Mouse (Mus musculus) hematopoietic stem cell, adult 5-6 weeks (primary cell): ENCODE measurements around the gene Pcdh15. TPM values are rescaled to one million over a fixed set of nuclear protein-coding genes. Genes with fewer than 3 reads are reported as not detected.

Experiments
- ATAC-seq, 2 experiments: fragments of 125-278 bp in 1 of 2; replicated peaks in 1 of 2; 2 replicates each; pipeline ENCODE4 v1.8.0; 2016 to 2017; ENCODE audit warnings: inconsistent platforms in 2 of 2, mild to moderate bottlenecking in 2 of 2, moderate number of reproducible peaks in 2 of 2, low read depth in 1 of 2, moderate TSS enrichment in 1 of 2; ENCODE audit not compliant: low FRiP score in 2 of 2, poor library complexity in 2 of 2, severe bottlenecking in 2 of 2, insufficient read depth in 1 of 2, low TSS enrichment in 1 of 2
- total RNA-seq: library from RNA; stranded (forward); fragments of 172-1452, 232-1000 nt; gene quantifications from 2 replicates; pipeline ENCODE4 v1.2.3, GENCODE M21; 2017

The Pcdh15 gene
- total RNA-seq, 1 experiment from 2014 or later: not detected

DNA sequence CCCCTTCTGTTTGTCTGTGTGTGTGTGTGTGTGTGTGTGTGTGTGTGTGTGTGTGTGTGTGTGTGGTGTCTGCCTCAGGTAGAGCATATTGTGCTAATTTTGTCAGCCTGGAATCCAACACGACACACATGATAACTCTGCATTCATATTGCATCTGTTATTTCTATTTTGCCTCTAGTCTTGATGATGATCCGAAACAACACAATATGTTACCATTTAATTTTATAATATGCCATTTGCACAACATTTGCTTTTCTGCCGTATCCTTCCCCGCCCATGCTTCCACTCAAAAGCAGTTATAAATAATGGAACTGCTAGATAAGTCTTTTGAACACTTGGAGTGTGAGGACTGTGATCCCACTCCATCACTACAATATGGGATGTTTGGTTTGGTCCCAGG lies 987.5 kb downstream of the Pcdh15 start:
- ATAC-seq: no peak

DNA sequence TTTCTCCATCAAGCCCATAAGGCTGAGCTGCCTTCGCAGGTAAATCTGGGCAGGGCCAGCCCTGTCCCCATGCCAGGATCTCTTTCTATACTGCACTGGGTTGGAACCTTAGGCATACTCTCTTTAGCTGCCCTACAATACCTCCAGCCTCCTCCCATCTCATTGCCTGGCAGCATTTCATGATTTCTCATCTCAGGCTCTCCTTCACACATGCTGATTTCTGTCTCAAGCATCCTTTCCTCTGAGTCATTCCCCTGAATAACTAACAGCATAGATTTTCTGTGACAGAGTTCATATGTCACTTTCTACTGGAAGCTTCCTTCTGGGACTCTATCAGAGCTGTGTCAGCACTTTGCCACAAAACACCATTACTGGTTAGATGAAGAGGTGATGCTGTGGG lies 999.2 kb downstream of the Pcdh15 start:
- no peak for ATAC-seq

DNA sequence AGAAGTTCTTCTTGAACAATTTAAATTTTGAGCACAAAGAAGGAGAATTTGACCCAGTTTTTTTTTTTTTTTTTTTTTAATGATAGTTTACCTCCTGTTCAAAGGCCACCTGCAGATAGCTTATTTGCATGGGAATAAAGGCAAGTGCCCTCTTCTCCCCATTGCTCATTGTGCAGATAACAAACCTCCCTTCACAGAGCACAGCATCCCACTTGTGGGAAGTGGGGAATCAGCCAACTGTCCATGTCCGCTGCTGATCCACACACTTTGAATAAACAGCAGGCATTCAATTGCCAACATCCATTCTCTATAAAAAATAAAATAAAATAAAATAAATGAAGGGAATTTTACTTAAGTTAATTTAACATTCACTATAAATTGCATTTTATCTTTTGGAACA lies 1015.0 kb downstream of the Pcdh15 start:
- no peak for ATAC-seq

DNA sequence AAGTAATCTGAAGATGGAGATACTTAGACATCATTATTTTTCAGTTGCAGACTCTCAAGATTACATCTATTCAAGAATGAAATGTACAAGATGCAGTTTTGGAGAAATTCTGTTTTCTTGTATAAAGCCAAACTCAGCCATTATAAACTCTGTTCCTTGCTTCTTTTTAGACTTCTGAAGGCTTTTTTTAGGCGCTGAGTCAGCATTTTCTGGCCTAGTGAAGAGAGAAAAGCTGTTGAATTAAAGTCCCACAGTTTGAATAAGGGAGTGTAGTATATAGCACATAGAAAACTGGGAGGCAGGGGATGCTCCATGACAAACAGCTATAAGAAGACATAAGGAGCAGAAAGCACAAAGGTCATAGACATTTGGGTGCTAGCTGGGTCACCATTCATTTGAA lies 1017.7 kb downstream of the Pcdh15 start:
- no peak for ATAC-seq

DNA sequence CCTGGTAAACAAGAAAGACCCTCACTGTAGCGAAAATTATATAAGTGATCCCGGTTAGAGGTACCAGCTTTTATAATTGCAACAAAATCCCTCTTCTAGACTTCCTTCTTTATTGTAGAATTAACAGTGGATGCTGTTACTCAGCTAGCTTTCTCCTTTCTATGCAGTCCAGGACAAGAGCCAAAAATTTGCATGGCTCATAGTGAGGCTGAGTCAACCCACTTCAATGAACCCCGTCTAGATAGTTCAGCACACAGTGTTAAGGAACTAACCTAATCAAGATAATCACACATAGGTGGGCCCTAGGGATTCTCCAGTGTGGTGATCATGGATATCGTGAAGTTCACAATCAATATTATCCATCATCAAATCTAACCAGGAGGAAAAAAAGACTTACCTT lies 1024.3 kb downstream of the Pcdh15 start:
- ATAC-seq: no peak

DNA sequence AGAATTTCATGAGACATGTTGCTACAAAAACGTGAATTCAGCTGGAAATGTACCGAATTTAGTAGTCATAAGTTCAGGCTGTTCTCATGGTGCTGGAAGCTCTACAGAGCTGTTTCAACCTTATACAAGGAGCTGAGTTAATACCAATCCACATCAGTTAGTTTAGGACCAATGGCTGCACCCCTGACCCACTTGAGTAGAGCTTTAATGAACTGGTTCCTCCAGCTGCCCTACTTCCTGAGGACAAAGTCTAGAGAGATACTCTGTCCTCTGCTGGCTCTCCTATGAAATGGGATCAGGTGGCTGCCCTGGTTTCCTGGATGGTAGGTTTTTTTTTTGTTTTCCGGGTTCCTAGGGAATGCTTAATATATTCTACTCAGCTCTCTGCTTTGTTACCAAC lies 1030.0 kb downstream of the Pcdh15 start:
- ATAC-seq: no peak

DNA sequence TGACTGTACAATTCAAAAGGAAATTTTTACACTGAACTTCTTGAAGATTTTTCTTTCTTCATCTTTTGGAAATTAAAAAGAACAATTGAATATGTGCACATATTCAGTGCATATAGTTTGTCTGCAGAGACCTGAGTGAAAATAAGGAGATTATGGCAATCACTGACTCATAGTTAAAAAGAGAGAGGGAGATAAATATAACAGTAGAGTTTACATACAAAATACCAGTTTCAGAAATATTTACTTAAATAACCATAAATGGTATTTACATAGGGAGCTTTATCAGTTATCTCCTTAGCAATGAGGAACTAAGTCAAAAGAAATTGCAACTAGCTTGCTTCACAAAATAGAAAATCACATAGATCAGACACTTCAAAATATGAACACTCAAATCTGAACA lies 1030.5 kb downstream of the Pcdh15 start:
- no peak for ATAC-seq

DNA sequence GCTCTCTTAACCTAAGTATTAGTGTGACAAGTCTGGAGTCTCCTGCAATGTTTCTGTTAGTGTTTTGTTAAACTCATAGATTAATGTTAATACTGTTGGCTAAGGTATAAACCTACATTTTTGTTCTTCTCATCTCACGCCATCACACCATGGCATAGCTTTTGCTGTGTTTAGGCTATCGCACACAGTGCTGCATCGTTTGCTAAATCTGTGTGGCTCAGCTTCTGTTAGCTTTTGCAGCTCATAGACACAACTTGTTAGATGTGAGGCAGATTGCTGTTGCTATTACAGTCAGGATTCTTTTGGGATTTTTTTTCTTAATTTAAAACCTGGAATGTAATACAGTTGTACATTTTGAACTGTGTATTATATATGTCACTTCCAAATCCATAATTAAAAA lies 1031.7 kb downstream of the Pcdh15 start:
- no peak for ATAC-seq

DNA sequence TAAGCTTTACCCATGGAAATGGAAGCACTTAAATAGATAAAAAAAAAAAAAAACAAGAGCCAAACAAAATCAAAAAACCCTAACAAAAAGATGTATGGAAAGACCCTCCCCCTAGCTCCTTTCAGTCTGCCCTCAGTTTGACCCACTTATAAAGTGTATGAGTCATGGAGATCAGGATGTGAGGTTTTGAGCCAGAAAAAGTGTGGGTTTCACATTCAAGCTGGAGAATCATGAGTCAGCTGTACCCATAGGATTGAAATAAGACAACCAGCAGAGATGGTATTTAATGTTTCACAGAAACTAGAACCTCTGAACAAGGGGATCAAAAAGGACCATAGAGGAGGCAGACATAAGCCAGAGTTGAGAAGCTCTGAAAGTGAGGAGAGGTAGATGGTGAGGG lies 1048.8 kb downstream of the Pcdh15 start:
- no peak for ATAC-seq

DNA sequence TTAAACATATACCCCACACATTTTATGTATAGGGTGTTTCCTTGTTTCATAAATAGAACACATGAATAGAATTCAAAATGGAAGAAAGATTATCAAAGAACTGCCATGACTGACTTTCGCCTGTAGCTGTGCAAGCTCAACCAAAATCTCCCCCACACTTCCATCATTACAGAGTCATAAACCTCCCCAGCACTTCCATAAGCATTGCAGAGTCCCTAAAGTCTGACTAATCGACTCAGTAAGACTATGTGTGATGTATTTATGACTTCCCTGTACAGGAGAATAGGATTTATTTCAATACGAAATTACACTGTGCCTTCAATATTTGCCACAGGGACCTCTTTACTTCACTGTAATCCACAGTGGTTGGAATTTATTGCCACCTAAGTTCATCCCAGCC lies 1082.8 kb downstream of the Pcdh15 start:
- no peak for ATAC-seq

DNA sequence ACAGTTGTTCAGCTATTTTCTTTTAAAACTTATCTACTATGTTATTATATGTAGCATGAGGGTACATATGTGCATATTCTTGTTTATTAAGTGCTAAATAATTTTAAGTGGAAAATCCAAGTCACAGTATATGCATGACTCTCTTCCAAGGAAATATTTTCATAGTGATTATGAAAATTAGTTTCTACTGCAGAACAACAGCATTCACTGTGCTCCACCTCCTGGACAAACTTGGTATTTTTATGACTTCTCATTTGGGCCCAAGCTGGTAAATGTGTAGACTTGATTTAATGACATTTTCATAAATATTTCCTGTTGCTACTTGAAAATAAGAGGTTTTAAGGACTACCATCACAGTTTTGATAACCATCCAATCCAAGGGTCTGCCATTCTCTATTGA lies 1104.5 kb downstream of the Pcdh15 start:
- 0 out of 4 replicates have a peak, but pooled peaks of 1 of the 2 experiments have one; percentile 46 for ATAC-seq

DNA sequence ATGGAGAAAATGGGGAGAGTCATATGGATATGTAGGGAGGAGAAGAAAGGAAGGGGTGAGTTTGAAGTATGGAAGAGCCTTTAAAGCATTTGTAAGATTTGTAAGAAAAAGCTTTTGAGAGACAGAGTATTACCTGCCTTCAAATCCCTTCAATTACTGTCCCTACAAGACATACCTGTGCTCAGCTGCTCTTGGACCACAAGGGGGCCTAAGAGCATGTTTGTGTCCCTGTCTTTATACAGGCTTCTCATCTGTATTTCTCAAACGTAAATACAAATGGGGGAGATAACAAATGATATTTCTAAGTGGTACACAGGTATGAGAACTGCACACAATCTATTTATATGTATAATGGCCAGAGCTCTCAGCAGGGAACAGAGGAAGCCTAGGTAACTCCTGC lies 1118.1 kb downstream of the Pcdh15 start:
- ATAC-seq: no peak

DNA sequence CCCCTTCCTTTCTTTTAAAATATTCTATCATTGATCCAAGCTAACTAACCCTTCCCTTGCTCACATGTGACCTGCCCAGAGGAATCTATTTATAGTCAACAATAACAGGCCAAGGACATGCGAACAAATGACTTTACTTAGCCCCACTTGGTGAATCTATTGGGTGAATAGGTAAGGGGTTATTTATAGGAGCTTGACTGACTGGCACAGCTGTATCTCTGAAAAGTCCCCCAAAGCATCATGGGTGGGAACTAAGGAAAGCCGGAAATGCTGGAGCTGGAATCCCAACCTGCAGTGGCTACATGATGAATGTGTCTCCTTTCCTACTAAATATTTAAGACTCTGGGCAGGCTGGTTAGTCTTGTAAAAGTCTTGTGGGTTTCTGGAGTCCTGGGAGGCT lies 1121.3 kb downstream of the Pcdh15 start:
- no peak for ATAC-seq

DNA sequence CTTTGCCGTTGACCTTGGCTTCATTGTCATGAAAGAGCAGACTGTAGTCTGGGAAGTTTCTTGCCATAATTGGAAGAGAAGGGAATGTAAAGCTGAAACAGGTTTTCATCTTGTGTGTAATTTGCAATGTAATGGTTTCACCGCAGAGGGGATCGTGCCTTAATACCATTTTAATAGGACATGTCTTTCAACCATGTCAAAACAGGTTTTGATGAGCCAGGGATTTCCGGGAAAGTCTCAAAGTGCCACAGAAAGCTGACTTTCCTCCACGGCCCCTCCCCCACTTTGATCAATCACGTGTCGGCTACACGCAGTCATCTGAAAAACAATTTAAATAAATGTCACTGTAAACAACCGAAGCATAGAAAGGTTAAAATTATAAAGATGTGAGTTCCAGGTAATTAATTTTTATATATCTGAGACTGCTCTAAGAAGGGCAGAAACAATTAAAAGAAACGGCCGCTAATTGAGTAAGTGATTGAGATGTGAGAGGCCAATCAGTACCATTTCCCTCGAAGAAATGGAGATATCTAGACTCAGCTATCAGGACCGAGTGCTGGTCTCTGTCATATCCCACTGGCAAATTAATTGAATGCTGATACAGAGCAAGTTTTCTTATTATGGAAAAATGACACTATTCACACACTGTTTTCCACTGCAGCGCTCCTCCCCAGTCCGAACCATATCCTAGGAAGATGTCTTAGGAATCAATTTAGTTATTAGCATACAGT lies 1158.7 kb downstream of the Pcdh15 start:
- no peak for ATAC-seq

DNA sequence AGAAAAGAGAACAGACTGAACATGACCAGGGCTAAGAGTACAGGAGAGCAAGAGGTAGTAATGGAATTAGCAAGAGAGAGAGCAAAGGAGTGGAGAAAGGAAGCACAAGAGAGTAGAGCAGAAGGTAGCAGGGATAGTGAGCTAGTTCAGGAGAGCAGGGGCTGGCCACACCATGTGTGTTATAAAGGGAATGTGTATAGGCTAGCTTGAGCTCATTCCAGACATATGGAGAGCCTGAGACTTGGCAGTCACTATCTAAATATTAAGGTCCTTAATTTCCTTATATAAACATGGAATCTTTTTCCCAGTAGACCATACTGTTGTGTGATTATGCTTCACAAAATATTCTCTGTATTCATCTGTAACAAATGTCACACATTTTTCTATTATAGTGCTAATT lies 1159.5 kb downstream of the Pcdh15 start:
- ATAC-seq: no peak

DNA sequence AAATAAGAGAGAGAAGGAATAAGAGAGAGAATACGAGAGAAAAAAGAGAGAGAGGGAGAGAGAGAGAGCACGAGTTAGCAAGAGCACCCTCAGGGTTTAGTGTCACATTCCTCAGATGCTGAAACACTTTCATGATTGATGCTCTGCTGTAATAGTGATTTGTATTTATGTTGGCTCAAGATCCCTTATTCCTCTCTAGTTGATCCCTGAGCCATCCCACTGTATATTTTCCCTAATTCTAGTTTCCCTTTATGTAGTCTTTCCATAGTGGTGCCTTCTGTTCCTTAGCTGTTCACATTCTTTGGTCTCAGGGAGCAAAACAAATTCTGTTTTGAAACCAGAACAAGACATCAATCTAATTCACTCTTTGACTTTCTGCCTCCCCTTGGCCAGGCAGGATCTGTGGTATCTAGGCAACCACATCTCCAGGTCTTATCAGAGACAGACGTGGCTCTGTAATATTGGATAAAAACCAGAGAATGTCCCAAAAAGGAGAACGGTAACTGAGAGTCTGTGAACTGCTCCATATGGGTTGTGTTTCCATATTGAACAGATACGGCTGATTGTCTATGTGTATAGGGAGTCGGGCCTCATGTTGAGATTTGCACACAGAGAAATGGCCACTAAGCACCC lies 1170.6 kb downstream of the Pcdh15 start:
- no peak for ATAC-seq

DNA sequence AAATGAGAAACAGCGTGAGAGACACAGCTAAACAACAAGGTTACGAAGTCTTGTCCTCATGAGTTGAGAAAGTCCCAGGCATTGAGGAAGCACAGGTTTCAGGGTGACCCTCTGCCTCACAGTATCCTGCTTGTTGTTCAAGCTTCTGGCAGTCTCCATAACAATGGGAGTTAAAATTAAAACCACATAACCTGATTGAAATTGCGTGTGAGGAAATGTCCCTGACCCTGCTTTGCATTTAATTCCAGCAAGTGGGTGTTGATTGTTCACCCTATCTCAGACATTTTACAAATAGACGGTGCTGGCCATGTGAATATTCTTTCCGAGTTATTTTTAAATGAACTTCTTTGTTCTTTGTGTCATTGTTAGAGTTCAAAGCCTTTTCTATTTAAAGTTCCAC lies 1171.8 kb downstream of the Pcdh15 start:
- no peak for ATAC-seq

DNA sequence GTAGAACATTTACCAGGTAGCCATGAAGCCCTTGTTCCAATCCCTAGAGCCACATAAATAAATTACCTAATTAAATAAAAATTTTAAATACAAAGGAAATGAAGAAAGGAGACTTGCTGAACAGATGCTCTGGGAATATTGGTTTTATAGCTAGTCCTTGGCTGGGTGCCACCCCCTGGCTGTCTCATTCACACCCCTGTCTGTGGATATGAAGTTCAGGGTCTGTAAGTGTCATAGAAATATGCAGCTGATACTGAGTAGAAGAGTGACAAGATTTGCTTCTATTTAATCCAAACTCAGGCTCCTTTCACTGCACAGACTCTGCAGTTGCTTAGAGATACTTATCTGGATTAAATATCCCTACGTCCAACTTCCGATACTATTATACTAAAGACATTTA lies 1205.0 kb downstream of the Pcdh15 start:
- no peak for ATAC-seq
